Mouse (Mus musculus) C2C12 (cell line): ENCODE results near the gene Lonp2. TPM values are rescaled to one million over a fixed set of nuclear protein-coding genes. Genes with fewer than 3 reads are reported as not detected.

Experiments used
- H3K27me3 ChIP-seq: one replicate; pipeline ENCODE4 v1.6.1; 2011; ENCODE audit not compliant: control insufficient read depth, insufficient read depth, insufficient read length
- H3K36me3 ChIP-seq: one replicate; pipeline ENCODE4 v1.6.1; 2011; ENCODE audit not compliant: control insufficient read depth, insufficient read depth
- H3K4me3 ChIP-seq: one replicate; pipeline ENCODE4 v1.5.1; 2011; ENCODE audit warnings: mild to moderate bottlenecking, control low read depth; ENCODE audit not compliant: poor library complexity, insufficient read depth, severe bottlenecking
- H3K79me2 ChIP-seq: one replicate; pipeline ENCODE4 v1.6.1; 2011; ENCODE audit not compliant: control insufficient read depth, insufficient read depth
- H3K79me3 ChIP-seq: one replicate; pipeline ENCODE4 v1.6.1; 2011; ENCODE audit warnings: low read depth, control low read depth
- H3ac ChIP-seq: one replicate; pipeline ENCODE3; 2011; ENCODE audit warnings: low read depth; ENCODE audit not compliant: control insufficient read depth, insufficient read length
- CEBPB ChIP-seq: IDR thresholded peaks from one replicate; pipeline ENCODE4 v1.6.1; 2011; ENCODE audit warnings: low read depth, mild to moderate bottlenecking, control low read depth, moderate library complexity
- CTCF ChIP-seq: IDR thresholded peaks from one replicate; pipeline ENCODE4 v1.5.1; 2011; ENCODE audit not compliant: control insufficient read depth, insufficient read depth, insufficient read length
- FOSL1 ChIP-seq: IDR thresholded peaks from one replicate; pipeline ENCODE4 v1.8.0; 2011; ENCODE audit warnings: mild to moderate bottlenecking, low read length; ENCODE audit not compliant: poor library complexity, insufficient read depth, severe bottlenecking
- MAX ChIP-seq: IDR thresholded peaks from one replicate; pipeline ENCODE4 v1.6.1; 2011; ENCODE audit warnings: mild to moderate bottlenecking, control low read depth
- MYOD1 ChIP-seq: IDR thresholded peaks from one replicate; pipeline ENCODE4 v1.6.1; 2011; ENCODE audit warnings: low read depth; ENCODE audit not compliant: control insufficient read depth, insufficient read length
- MYOG ChIP-seq: IDR thresholded peaks from one replicate; pipeline ENCODE4 v1.6.1; 2011; ENCODE audit not compliant: control insufficient read depth, insufficient read length; ENCODE audit errors: extremely low read depth
- USF1 ChIP-seq: IDR thresholded peaks from one replicate; pipeline ENCODE4 v1.6.1; 2011; ENCODE audit warnings: low read depth, mild to moderate bottlenecking, control low read depth, moderate library complexity
- polyA plus RNA-seq: library from polyadenylated mRNA; unstranded; fragments of >200 nt; fragmentation: generic; extraction: Trizol; gene quantifications from one replicate; pipeline ENCODE4 v1.2.1, GENCODE M21; 2012; ENCODE audit warnings: missing spikeins

Gene Lonp2
- polyA plus RNA-seq, 1 experiment, result 14.4 TPM

DNA sequence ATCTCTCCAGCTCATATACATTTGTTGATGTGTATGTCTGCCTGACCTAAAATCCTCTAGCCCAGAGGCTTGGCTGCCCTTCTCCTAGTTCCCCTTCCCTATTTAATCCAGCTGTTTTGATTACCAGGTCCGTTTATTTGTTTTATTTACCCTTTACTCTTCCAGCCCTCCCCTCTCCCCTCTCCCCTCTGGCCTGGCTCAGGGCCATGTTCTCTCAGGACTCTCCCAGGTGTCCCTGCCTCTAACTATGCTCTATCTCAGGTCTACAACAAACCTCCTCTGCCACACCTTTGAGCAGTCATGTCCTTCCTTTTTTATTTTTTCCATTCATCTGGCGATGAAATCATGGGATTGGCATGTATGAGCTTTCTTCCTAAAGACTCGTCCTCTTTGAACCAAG lies 106.5 kb downstream of the Lonp2 start:
- Histone ChIP-seq H3K79me3 (peaks cover 64% of the 10 kb centered on the region), H3K79me2 (peaks cover 94% of the 10 kb centered on the region), H3K36me3 (no peaks in the 10 kb centered on the region), H3K27me3 (no peaks in the 10 kb centered on the region), H3ac (no peak overlapping the region), H3K4me3 (no peak overlapping the region)
- no peak for TF ChIP-seq FOSL1
- TF ChIP-seq MAX, result no peak
- no peak for TF ChIP-seq MYOG
- TF ChIP-seq MYOD1, result no peak
- TF ChIP-seq CTCF, result no peak
- TF ChIP-seq USF1, result no peak
- TF ChIP-seq CEBPB, result no peak

DNA sequence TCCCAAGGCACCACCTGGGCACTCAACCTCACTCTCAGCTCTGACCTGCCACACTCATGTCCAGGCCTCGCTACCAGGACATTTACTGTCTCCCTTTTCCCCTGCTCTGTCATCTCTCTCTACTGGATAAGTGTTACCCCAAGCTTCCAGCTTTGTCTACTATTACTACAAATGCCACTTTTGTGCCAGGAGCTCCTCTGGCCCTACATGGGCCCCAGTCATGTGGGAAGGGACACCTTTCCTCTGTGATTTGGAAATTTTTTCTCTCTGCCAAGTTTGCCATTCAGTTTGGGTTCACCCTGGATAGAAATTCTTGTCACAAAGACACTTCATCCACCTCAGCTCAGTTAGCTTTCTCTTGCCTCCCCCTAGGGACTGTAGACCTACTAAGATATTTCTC lies 107.0 kb downstream of the Lonp2 start:
- Histone ChIP-seq H3K36me3 (no peaks in the 10 kb centered on the region), H3K27me3 (no peaks in the 10 kb centered on the region), H3K4me3 (no peak overlapping the region), H3K79me3 (peaks cover 70% of the 10 kb centered on the region), H3K79me2 (peaks cover 95% of the 10 kb centered on the region), H3ac (no peak overlapping the region)
- TF ChIP-seq CTCF (no peak), FOSL1 (no peak), MAX (no peak), MYOG (no peak), MYOD1 (no peak), USF1 (no peak), CEBPB (no peak)

DNA sequence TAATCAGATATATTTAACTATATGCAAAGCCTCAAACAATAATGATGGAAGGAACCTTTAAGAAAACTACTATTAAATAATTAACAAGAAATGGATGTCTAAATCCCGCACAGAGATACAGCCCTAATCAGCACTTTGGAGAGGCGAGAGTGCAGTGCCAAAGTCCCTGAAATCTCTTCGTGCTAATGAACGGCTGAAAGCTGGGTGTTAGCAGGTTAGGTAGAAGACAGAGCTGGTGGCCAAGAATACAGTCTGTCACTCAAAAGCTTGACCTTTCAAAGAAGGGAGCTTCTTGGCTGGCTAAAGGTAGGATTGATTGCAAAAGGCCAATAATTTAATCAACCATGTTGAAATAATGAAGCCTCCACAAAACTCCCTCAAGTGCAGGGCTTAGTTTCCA lies 110.3 kb downstream of the Lonp2 start:
- no peak for TF ChIP-seq MAX
- Histone ChIP-seq H3K79me3 (peaks cover 83% of the 10 kb centered on the region), H3K4me3 (no peak overlapping the region), H3K27me3 (no peaks in the 10 kb centered on the region), H3ac (no peak overlapping the region), H3K36me3 (no peaks in the 10 kb centered on the region), H3K79me2 (peaks cover 99% of the 10 kb centered on the region)

DNA sequence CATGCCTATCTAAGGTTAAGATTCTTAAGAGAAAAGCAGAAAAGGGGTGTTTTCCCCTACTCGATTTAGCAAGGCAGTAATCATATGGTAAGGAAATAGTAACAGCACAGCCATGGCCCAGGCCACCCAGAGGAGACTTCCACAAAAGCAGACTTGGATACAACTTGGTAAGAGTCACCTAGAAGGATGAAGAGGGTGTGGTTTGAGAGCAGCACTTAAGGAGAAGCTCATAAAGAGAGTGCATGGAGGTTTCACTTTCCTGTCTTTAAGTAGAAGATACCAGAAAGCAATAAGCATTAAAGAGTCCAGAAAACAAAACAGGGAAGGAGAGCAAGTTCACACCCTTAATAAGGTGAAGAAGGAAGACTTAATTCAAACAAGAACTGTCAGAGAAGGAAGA lies 111.1 kb downstream of the Lonp2 start:
- Histone ChIP-seq H3K4me3 (no peak overlapping the region), H3ac (no peak overlapping the region), H3K79me2 (peaks cover 100% of the 10 kb centered on the region), H3K79me3 (peaks cover 88% of the 10 kb centered on the region), H3K27me3 (no peaks in the 10 kb centered on the region), H3K36me3 (no peaks in the 10 kb centered on the region)
- no peak for TF ChIP-seq CTCF

DNA sequence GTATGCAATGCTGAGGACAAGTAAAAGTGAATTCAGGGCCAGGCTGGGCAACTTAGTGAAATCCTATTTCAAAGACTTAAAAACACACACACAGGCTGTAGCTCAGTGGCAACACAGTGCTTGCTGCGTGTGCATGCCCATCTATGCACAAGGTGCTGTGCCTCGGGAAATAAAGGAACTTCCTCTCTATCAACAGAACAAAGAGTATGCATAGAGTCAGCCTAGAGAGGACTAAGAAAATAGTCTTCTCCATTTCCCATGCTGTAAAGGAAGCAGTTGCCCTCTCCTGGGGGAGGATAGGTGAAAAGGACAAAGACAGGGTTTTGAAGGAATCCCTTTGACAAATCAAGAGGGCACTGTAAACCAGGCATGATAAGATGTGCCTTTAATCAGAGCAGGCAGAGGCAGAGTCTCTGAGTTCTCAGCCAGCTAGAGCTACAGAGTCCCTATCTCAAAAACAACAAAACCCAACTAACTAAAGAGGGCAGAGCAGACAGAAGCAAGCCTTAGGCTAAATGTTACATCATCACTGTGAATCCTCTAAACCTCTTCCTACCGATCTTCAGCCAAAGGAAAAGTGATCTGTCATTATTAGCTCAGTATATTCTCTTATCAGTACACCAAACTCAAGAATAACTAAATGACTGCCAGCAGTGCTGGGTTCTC lies 111.7 kb downstream of the Lonp2 start:
- no peaks in the 10 kb centered on the region for H3K36me3 ChIP-seq
- TF ChIP-seq MYOD1 (no peak), CEBPB (no peak), MYOG (no peak), MAX (no peak), FOSL1 (no peak), USF1 (no peak), CTCF (no peak)
- H3K4me3 ChIP-seq, result no peak overlapping the region
- H3K79me2 ChIP-seq, result peaks cover 100% of the 10 kb centered on the region
- no peak overlapping the region for H3ac ChIP-seq
- peaks cover 91% of the 10 kb centered on the region for H3K79me3 ChIP-seq
- no peaks in the 10 kb centered on the region for H3K27me3 ChIP-seq

DNA sequence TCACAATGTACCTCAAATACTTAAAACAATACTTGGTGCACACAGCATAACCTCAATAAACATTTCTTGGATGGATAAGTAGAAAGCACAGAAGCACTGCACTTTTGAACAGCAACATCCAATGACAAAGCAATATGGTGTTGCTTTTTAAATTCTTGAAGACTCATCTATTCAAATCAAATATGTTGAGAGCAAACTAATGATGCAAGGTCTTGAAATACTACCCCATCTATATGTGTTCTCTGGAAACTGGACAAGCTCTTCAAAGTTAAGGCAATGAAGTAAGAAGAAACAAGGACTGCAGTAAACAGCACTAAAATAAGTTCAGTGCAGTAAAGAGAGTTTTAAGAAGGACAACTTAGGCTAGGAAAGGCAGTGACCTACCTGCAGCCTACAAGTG lies 117.1 kb downstream of the Lonp2 start:
- H3K27me3 ChIP-seq, result no peaks in the 10 kb centered on the region
- H3K79me3 ChIP-seq, result peaks cover 89% of the 10 kb centered on the region
- no peak overlapping the region for H3K4me3 ChIP-seq
- H3K79me2 ChIP-seq, result peaks cover 98% of the 10 kb centered on the region
- TF ChIP-seq CTCF (no peak), MYOG (no peak), USF1 (no peak), CEBPB (no peak), MYOD1 (no peak), FOSL1 (no peak), MAX (no peak)
- H3ac ChIP-seq, result no peak overlapping the region
- H3K36me3 ChIP-seq, result no peaks in the 10 kb centered on the region

DNA sequence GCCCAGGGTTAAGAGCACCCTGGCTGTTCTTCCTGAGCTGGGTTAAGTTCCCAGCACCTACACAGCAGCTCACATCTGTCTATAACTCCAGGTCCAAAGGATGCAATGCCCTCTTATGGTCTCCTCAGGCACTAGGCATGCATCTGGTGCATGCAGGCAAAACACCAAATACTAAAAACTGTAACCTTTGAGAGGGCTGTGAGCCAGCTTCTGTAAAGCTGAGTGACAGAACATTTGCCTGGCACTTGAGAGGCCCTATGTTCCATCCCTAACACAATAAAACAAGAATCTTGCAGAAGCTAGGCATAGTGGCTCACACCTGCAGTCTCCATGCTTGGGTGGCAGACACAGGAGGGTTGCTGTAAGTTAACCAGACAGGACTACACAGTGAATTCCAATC lies 117.8 kb downstream of the Lonp2 start:
- no peak overlapping the region for H3ac ChIP-seq
- H3K79me3 ChIP-seq, result peaks cover 83% of the 10 kb centered on the region
- TF ChIP-seq CEBPB (no peak), MYOG (no peak), USF1 (no peak), CTCF (no peak), MYOD1 (no peak), MAX (no peak), FOSL1 (no peak)
- H3K4me3 ChIP-seq, result no peak overlapping the region
- no peaks in the 10 kb centered on the region for H3K36me3 ChIP-seq
- H3K27me3 ChIP-seq, result no peaks in the 10 kb centered on the region
- H3K79me2 ChIP-seq, result peaks cover 90% of the 10 kb centered on the region
